Mouse (Mus musculus): ENCODE data around the gene Crb3. TPM values are rescaled to one million over a fixed set of nuclear protein-coding genes. Genes with fewer than 3 reads are reported as not detected.

The Crb3 gene
- polyA plus RNA-seq, 1 experiment from 2014 or later: 46.4 TPM

- ATAC-seq (ENCODE audit: low FRiP score, low TSS enrichment): peak; percentile 89
- no peaks in the 10 kb centered on the region for H3K27me3 ChIP-seq (ENCODE audit: control insufficient read depth, insufficient read depth, low read length)
- H3K4me1 ChIP-seq (ENCODE audit: control insufficient read depth, insufficient read depth, low read length): no peaks in the 10 kb centered on the region
- H3K4me3 ChIP-seq (ENCODE audit: low read length): peak overlapping the region; percentile 14
- no peak overlapping the region; the same call in 1 of the 2 replicates for H3K9ac ChIP-seq (ENCODE audit: low read depth, low read length)
- 3% methylated on average over 18 of the region's 19 CpGs for WGBS
- no peaks in the 10 kb centered on the region for H3K9me3 ChIP-seq (ENCODE audit: control insufficient read depth, low read length)
- no peak overlapping the region for H3K27ac ChIP-seq (ENCODE audit: low read depth, low read length)
- H3K4me2 ChIP-seq (replicated peaks; ENCODE audit: low read depth, low read length): peak overlapping the region; percentile 36
- no peaks in the 10 kb centered on the region for H3K36me3 ChIP-seq (ENCODE audit: control insufficient read depth, insufficient read depth, low read length)
Observed at GRCm38 (mm10) chr17:57095855-57096622, 37.1 kb downstream of the Crb3 start.

- no peaks in the 10 kb centered on the region for H3K4me1 ChIP-seq (ENCODE audit: control insufficient read depth, insufficient read depth, low read length)
- H3K36me3 ChIP-seq (ENCODE audit: control insufficient read depth, insufficient read depth, low read length): no peaks in the 10 kb centered on the region
- H3K27me3 ChIP-seq (ENCODE audit: control insufficient read depth, insufficient read depth, low read length): no peaks in the 10 kb centered on the region
- WGBS: 1% methylated on average over 11 of the region's 11 CpGs
- peak overlapping the region; percentile 36 for H3K4me2 ChIP-seq (replicated peaks; ENCODE audit: low read depth, low read length)
- peak; percentile 83 for ATAC-seq (ENCODE audit: low FRiP score, low TSS enrichment)
- H3K9ac ChIP-seq (ENCODE audit: low read depth, low read length): no peak overlapping the region
- H3K9me3 ChIP-seq (ENCODE audit: control insufficient read depth, low read length): no peaks in the 10 kb centered on the region
- no peak overlapping the region for H3K27ac ChIP-seq (ENCODE audit: low read depth, low read length)
- peak overlapping the region; percentile 14 for H3K4me3 ChIP-seq (ENCODE audit: low read length)
Observed at GRCm38 (mm10) chr17:57096623-57096920, 37.7 kb downstream of the Crb3 start.

- ATAC-seq (ENCODE audit: low FRiP score, low TSS enrichment): no peak
- Histone ChIP-seq H3K27me3 (ENCODE audit: control insufficient read depth, insufficient read depth, low read length) (no peaks in the 10 kb centered on the region), H3K9ac (ENCODE audit: low read depth, low read length) (no peak overlapping the region), H3K36me3 (ENCODE audit: control insufficient read depth, insufficient read depth, low read length) (no peaks in the 10 kb centered on the region), H3K4me3 (ENCODE audit: low read length) (no peak overlapping the region), H3K4me1 (ENCODE audit: control insufficient read depth, insufficient read depth, low read length) (no peaks in the 10 kb centered on the region), H3K4me2 (replicated peaks; ENCODE audit: low read depth, low read length) (no peak overlapping the region), H3K27ac (ENCODE audit: low read depth, low read length) (no peak overlapping the region), H3K9me3 (ENCODE audit: control insufficient read depth, low read length) (no peaks in the 10 kb centered on the region)
- WGBS: 84% methylated on average over 5 of the region's 5 CpGs
Observed at GRCm38 (mm10) chr17:57098321-57098720, 39.4 kb downstream of the Crb3 start.

- 8% methylated on average over 10 of the region's 10 CpGs for WGBS
- no peaks in the 10 kb centered on the region for H3K27me3 ChIP-seq (ENCODE audit: control insufficient read depth, insufficient read depth, low read length)
- no peak overlapping the region for H3K4me2 ChIP-seq (replicated peaks; ENCODE audit: low read depth, low read length)
- no peaks in the 10 kb centered on the region for H3K9me3 ChIP-seq (ENCODE audit: control insufficient read depth, low read length)
- H3K9ac ChIP-seq (ENCODE audit: low read depth, low read length): no peak overlapping the region
- no peaks in the 10 kb centered on the region for H3K4me1 ChIP-seq (ENCODE audit: control insufficient read depth, insufficient read depth, low read length)
- ATAC-seq (ENCODE audit: low FRiP score, low TSS enrichment): no peak
- H3K4me3 ChIP-seq (ENCODE audit: low read length): no peak overlapping the region
- H3K27ac ChIP-seq (ENCODE audit: low read depth, low read length): no peak overlapping the region
- no peaks in the 10 kb centered on the region for H3K36me3 ChIP-seq (ENCODE audit: control insufficient read depth, insufficient read depth, low read length)
Observed at GRCm38 (mm10) chr17:57099629-57100325, 40.9 kb downstream of the Crb3 start.

- Histone ChIP-seq H3K4me2 (replicated peaks; ENCODE audit: low read depth, low read length) (no peak overlapping the region), H3K4me3 (ENCODE audit: low read length) (no peak overlapping the region), H3K27me3 (ENCODE audit: control insufficient read depth, insufficient read depth, low read length) (no peaks in the 10 kb centered on the region), H3K9me3 (ENCODE audit: control insufficient read depth, low read length) (no peaks in the 10 kb centered on the region), H3K9ac (ENCODE audit: low read depth, low read length) (no peak overlapping the region), H3K4me1 (ENCODE audit: control insufficient read depth, insufficient read depth, low read length) (peaks cover 6% of the 10 kb centered on the region; the same call in 1 of the 2 replicates), H3K36me3 (ENCODE audit: control insufficient read depth, insufficient read depth, low read length) (no peaks in the 10 kb centered on the region), H3K27ac (ENCODE audit: low read depth, low read length) (no peak overlapping the region)
- WGBS: 93% methylated on average over 2 of the region's 2 CpGs
- ATAC-seq (ENCODE audit: low FRiP score, low TSS enrichment): no peak
Observed at GRCm38 (mm10) chr17:57102276-57102675, 43.4 kb downstream of the Crb3 start.

GRCm38 (mm10) chr17:57104496-57104895 is 45.6 kb downstream of the Crb3 start:
- Histone ChIP-seq H3K4me1 (ENCODE audit: control insufficient read depth, insufficient read depth, low read length) (peaks cover 6% of the 10 kb centered on the region; the same call in 1 of the 2 replicates), H3K4me3 (ENCODE audit: low read length) (peak overlapping the region; percentile 62; the same call in 1 of the 2 replicates), H3K36me3 (ENCODE audit: control insufficient read depth, insufficient read depth, low read length) (no peaks in the 10 kb centered on the region), H3K4me2 (replicated peaks; ENCODE audit: low read depth, low read length) (peak overlapping the region; percentile 74), H3K27ac (ENCODE audit: low read depth, low read length) (no peak overlapping the region), H3K9me3 (ENCODE audit: control insufficient read depth, low read length) (no peaks in the 10 kb centered on the region), H3K27me3 (ENCODE audit: control insufficient read depth, insufficient read depth, low read length) (no peaks in the 10 kb centered on the region), H3K9ac (ENCODE audit: low read depth, low read length) (0 out of 2 replicates have a peak overlapping the region, but pooled peaks have one; percentile 74)
- 0 out of 2 replicates have a peak, but pooled peaks have one; percentile 13 for ATAC-seq (ENCODE audit: low FRiP score, low TSS enrichment)
- WGBS: 47% methylated on average over 4 of the region's 4 CpGs

- Histone ChIP-seq H3K27ac (ENCODE audit: low read depth, low read length) (peak within 1 kb of the TSS; percentile 68; the same call in 1 of the 2 replicates), H3K4me1 (ENCODE audit: control insufficient read depth, insufficient read depth, low read length) (peaks cover 6% of the 10 kb centered on the region; the same call in 1 of the 2 replicates), H3K36me3 (ENCODE audit: control insufficient read depth, insufficient read depth, low read length) (no peaks in the 10 kb centered on the region), H3K27me3 (ENCODE audit: control insufficient read depth, insufficient read depth, low read length) (no peaks in the 10 kb centered on the region), H3K4me2 (replicated peaks; ENCODE audit: low read depth, low read length) (peak within 1 kb of the TSS; percentile 74), H3K4me3 (ENCODE audit: low read length) (peak within 1 kb of the TSS; percentile 62), H3K9ac (ENCODE audit: low read depth, low read length) (peak within 1 kb of the TSS; percentile 74), H3K9me3 (ENCODE audit: control insufficient read depth, low read length) (no peaks in the 10 kb centered on the region)
- peak; percentile 85 for ATAC-seq (ENCODE audit: low FRiP score, low TSS enrichment)
- under 1% methylated on average over 58 of the region's 61 CpGs for WGBS
Observed at GRCm38 (mm10) chr17:57105181-57106034, 46.5 kb downstream of the Crb3 start, which contains the start of gene Tnfsf9. Gene Tnfsf9 (plus strand): TSS chr17:57105325.

- Histone ChIP-seq H3K4me3 (ENCODE audit: low read length) (peak overlapping the region; percentile 62), H3K4me2 (replicated peaks; ENCODE audit: low read depth, low read length) (peak overlapping the region; percentile 74), H3K9ac (ENCODE audit: low read depth, low read length) (peak overlapping the region; percentile 74), H3K9me3 (ENCODE audit: control insufficient read depth, low read length) (no peaks in the 10 kb centered on the region), H3K27ac (ENCODE audit: low read depth, low read length) (no peak overlapping the region), H3K27me3 (ENCODE audit: control insufficient read depth, insufficient read depth, low read length) (no peaks in the 10 kb centered on the region), H3K36me3 (ENCODE audit: control insufficient read depth, insufficient read depth, low read length) (no peaks in the 10 kb centered on the region), H3K4me1 (ENCODE audit: control insufficient read depth, insufficient read depth, low read length) (peaks cover 6% of the 10 kb centered on the region; the same call in 1 of the 2 replicates)
- 8% methylated on average over 9 of the region's 9 CpGs for WGBS
- ATAC-seq (ENCODE audit: low FRiP score, low TSS enrichment): no peak
Observed at GRCm38 (mm10) chr17:57106035-57106368, 47.1 kb downstream of the Crb3 start.
